Mouse (Mus musculus): ENCODE measurements around the gene Ect2l. TPM values are rescaled to one million over a fixed set of nuclear protein-coding genes. Genes with fewer than 3 reads are reported as not detected.

The Ect2l gene
- total RNA-seq (2021) = under 1 TPM; 0.21 to 0.22 TPM
- long read RNA-seq, experiment 1 = 0 reads
- long read RNA-seq, experiment 2 = 0 reads

DNA sequence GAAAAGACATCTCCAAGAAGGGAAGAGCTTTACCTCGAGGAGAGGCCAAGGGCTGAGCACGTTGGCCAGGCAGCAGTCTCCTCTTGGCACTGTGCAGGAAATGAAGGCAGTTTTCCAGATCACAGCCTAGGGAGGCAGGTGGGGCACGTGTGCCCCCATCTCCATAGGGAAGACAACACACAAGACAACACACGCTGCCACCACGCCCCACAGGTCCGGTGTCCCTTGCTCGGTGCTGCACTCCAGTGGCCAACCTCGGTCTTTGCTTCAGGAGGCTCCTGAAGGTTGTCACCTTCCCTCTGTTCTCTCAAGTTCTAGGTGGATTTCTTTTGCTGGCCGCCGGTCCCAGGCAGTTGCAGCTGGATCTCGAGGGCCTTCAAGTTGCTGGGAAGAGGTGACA lies at the start of gene Ect2l:
Ect2l (minus strand) TSS at position 165 of the 400 bp plus-strand sequence.
- peak in 1 of 2 experiments; percentile 21 for DNase-seq (ENCODE audit: low spot score in 2 of 2)

DNA sequence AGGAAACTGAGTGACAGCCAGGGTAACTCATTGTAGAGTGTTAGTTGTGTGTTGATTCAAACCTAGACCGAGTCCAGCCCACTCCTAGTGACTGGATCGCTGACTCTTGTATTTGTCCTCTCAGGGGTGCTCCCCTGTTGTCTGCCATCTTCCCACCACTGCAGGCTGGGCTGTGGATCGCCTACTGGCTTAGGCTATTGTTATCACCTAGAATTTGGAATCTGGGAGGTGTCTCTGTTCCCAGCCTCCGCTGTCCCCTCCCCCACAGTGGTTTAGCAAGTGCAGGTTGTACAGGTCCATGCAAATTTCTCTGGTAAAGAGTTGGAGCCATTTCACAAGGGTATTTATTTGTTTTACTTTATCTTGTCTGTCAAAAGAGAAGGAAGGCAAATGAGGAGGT lies 40.7 kb upstream of the Ect2l start:
- DNase-seq (ENCODE audit: low spot score in 2 of 2) = no peak

DNA sequence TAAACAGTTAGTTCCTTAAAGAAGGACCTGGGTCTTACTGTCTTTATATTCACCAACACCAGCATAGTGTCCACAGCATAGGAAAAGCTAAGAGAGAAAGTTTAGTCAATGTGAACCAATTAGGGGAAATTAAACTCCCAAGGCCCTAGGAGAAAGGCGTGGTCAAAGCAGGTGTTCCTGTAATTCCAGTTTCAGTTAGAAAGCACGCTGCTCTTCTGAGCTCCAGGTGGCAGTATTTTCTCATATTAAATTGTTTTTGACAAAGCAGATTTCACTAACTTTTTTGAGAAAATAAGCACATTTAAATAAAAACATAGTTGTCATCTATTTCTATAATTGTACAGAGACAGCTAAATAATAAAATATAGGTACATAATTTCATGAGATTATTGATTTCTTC lies 32.9 kb upstream of the Ect2l start:
- DNase-seq (ENCODE audit: low spot score in 2 of 2) = no peak

DNA sequence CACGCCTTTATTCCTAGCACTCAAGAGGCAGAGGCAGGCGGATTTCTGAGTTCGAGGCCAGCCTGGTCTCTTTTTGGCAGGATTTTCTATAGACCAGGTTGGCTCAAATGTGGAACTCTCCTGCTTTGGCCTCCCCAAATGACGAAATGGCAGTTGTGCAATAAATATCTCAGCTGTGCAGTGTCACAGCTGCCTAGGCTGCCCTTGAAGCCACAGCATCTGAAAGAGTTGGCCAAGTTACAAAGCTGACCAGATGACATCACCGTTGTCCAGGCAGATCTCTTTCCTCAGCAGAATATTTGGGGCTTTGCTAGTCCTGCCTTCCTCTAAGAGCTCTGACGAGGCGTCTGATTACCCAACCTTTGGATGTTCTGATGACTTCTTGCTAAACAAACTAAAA lies 26.5 kb upstream of the Ect2l start:
- no peak for DNase-seq (ENCODE audit: low spot score in 2 of 2)

DNA sequence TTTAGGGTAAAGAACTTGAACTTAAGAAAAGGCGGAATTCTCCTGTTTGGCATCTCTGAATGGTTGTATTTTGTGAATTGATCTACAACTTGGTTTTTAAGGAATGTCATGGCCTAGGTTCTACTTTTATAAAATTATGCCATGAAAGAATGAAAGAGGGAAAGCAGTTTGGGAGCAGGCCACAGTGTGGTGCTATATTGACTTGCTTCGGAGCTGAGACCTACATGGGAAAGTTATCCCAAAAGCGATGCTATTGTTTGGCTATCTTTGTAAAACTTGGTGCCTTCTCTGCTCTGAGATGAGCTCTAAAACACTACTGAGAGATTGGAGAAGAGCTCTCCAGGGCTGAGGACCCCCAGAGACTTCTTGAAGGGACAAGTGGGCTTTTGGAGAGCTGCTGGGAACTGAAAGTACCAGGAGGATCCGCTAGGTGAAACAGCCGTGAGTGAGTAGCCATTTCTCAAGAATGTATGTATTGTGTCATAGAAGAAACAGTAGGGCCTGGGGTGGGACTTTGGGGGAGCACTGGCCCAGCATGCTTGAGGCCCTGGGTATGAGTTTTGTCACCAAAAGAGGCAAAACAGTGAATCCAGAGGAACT lies 25.7 kb upstream of the Ect2l start:
- no peak for DNase-seq (ENCODE audit: low spot score in 2 of 2)

DNA sequence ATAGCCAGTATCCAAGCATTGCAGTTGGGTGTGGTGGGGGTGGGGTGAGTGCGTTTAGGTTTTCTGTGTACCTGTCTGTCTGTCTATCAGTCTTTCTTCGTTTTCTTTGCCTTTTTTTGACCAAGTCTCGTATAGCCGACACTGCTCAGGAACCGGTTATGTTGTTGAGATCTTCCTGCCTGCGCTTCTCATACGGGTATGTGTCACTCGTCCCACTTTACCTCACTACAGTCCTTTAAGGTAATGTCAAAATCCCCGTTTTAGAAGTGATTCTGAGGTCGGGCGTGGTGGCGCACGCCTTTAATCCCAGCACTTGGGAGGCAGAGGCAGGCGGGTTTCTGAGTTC lies 24.7 kb upstream of the Ect2l start:
- no peak for DNase-seq (ENCODE audit: low spot score in 2 of 2)

DNA sequence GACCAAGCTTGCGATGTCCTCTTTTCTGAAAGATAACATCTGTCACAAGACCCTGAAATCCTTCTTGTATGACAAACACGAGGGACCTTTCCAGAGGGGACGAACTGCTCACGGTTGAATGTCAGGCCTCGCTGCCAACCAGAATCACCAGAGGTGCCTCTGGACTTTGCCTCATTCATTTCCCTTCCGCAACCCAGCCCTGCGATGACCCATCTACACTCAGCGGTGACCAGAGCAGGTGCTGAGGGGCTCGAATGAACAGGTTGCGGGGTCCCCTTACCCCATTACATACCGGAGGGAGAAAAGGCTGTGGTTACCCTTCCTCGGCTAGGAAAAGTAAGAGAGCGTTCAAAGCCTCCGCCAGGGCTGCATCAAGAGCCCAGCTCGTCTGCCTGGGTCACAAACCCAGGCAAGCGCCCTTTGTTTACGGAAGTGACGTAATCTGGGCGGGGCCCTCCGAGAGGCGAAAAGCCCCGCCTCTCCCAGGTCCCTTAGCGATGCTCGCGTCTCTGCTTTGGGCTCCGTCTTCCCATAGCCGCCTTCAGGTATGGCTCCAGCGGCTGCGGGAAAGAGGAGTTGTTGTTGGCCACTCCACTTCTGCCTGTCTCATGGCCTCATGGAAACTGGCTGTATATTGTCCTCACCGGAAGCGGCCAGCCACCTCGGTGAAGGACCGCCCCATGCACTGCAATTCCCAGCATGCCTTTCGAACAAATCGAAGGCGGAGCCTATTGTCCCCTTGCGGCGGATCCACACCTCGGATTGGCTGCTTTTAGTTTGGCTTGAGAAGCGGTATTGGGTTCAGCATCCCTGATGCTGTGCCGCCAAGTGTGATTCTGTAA lies 24.1 kb upstream of the Ect2l start, which contains the start of gene Ccdc28a:
Ccdc28a (minus strand) TSS at position 439 of the 842 bp plus-strand sequence.
- peak; percentile 82 to 95 for DNase-seq (ENCODE audit: low spot score in 2 of 2)

DNA sequence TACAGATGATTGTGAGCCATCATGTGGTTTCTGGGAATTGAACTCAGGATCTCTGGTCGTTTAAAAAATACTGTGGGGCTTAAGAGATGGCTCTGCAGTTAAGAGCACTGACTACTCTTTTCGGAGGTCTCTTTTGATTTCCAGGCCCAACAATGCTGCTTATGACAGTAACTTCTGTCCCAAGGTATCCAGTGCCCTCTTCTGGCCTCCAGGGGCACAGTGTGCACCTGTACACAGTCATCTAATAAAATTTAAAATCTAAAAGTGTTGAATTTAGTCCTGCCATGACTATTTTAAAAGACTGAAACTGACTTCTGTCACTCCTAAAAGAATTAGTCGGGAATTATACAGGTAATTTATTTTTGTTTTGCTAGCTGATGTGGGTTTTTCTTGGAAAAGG lies 23.2 kb upstream of the Ect2l start:
- no peak for DNase-seq (ENCODE audit: low spot score in 2 of 2)

DNA sequence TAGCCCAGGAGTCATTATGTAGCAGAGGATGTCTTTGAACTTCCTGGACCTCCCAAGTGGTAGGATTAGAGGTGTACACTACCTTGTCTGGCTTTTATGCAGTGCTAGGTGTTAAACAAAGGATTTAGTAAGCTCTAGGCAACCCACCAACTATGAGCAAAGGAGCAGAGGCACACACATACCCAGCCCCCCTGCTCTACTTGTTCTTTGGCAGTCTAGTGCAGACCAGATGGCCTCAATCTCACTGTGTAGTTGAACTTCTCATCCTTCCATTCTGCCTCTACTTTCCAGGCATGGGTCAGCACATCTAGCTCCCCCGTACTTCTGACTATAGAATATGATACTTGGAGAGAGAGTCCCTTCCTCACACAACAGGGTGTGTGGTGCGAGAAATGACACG lies 13.7 kb upstream of the Ect2l start:
- no peak for DNase-seq (ENCODE audit: low spot score in 2 of 2)

DNA sequence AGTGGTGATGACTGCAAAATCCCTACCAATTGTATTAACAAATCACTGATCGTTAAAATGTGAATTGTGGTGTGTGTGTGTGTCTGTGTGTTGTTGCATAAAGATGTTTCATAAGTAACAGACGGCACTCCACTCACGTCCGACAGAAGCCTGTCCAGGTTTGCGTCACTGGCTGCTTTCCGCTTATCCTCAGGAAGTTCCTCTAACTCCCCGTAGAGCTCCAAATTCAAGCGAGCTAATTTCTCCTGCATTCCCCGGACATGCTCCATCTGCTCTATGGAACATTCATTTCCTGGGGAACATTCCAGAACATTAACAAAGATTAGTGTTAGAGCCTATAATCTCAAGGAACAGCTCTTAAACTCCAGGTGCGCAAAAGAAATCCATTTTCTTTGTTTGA lies 8.7 kb upstream of the Ect2l start:
- no peak for DNase-seq (ENCODE audit: low spot score in 2 of 2)

DNA sequence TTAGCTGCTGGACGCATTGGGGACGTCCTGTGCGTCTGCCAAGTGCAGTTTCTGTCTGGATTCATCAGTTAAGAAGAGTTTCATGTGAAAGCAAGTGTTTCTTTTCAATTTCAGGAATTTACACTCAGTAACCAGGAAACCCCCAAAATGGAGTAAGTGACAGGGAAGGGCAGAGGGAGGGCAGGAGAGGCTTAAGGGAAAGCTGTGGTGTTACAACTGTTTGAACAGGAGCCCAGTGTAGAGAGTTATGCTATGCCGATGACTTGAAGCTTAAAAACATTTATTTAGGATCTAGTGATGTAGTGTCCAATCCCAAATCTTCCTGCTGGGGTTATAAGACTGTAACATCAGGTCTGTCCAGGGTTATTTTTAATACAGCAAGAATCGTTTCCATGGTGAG lies 3.4 kb upstream of the Ect2l start:
- no peak for DNase-seq (ENCODE audit: low spot score in 2 of 2)

DNA sequence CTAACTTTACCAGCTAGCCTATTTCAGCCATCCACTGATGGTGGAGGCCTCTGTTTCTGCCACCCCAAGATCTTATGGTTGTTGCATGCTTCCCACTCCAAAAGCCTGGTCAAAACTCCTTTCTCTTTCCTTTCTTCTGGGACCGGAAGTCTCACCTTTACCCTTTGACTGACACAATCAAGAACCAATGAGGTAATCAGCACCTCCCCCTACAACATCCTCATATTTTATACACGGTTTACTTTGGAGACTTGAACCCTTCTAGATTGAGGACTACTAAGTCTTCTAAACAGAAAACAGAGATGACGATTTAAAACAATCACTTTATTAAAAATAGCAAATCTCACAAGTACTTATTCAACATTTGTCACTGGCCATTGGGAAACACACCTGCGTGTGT lies 2.7 kb upstream of the Ect2l start:
- no peak for DNase-seq (ENCODE audit: low spot score in 2 of 2)

DNA sequence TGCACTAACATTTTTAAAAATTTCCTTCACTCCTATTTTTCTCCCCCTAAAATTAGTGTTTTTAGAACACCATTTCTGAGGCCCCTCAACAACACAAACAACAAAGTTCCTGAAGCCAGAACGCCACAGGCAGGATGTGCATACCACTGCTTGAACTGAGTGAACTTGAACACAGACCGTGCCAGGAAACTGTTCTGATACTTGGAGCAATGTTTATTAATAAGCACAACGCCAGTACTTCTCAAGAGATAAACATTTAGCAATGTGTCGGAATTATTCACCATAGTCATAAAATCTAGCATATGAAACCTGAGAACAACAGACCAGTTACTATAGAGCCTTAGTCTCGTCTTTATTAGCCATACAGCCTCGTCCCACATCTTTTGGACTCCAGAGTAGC lies 571 bp downstream of the Ect2l start:
- DNase-seq (ENCODE audit: low spot score in 2 of 2) = no peak

DNA sequence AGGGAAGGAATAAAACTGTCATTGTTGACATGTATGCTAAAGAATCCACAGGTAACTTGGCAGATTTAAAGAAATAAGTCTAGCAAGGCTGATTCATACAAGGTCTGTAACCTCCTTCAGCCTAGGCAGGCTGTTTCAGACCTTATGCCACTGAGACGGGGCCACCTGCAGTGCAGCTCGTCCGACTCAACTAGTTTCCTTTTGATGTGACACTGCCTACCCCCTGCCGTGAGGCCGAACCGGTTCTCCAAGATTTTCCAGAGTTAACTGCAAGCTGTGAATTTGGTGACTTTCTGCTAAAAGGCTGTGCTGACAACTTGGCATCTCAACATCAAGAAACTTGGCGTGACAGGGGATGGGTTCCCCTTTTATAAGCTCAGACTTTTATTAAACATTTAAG lies 6.6 kb downstream of the Ect2l start:
- DNase-seq (ENCODE audit: low spot score in 2 of 2) = no peak

DNA sequence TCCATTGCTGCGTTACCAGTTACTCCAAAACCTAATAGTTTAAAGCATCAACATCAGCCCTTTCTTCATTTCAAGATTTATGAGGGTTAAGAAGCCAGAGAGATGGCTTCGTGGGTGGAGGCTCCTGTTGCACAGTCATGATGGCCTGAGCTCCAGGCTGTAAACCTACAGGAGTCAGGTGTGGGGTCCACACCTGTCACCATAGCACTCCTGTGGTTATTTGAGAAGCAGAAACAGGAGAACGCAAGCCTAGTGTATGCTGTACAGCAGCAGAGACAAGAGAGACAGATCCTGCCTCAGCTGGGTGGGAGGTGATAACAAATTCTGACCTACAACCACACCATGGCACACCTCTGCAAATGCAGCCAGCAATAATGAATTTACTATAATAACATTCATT lies 8.3 kb downstream of the Ect2l start:
- no peak for DNase-seq (ENCODE audit: low spot score in 2 of 2)

DNA sequence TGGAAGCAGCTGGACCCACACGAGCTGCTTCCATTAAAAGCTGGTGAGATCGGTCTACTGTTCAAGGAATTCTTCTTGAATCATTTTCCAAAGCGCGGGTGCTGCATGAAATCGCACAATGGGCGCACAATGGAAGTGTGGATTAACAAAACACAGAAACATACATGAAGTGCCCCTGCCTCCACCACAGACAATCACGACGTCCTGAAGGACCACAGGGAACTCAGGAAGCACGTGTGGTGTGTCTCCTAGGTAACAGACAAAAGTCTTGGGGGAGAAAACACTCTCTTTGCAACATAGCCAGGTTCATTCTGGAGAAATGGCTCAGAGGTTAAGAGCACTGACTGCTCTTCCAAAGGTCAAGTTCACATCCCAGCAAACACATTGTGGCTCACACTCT lies 10.0 kb downstream of the Ect2l start:
- DNase-seq (ENCODE audit: low spot score in 2 of 2) = no peak

DNA sequence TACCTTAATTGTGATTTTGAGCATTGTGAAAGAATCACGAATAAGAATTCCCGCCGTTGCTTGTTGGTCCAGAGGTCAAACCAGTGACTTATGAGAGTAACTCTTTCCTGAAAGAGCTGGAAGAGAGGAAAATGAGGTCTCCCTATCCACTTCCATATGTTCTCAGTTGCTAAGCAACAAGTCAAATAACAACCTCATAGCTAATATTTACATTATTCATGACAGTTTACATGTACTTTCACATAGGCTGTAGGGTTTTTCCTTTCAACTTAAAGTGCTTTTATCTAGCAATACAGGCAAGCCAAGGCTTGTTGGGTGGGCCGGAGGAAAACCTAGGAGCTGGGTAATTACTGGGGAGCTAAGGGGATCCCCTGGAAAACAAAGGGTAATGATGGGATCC lies 10.8 kb downstream of the Ect2l start:
- no peak for DNase-seq (ENCODE audit: low spot score in 2 of 2)

DNA sequence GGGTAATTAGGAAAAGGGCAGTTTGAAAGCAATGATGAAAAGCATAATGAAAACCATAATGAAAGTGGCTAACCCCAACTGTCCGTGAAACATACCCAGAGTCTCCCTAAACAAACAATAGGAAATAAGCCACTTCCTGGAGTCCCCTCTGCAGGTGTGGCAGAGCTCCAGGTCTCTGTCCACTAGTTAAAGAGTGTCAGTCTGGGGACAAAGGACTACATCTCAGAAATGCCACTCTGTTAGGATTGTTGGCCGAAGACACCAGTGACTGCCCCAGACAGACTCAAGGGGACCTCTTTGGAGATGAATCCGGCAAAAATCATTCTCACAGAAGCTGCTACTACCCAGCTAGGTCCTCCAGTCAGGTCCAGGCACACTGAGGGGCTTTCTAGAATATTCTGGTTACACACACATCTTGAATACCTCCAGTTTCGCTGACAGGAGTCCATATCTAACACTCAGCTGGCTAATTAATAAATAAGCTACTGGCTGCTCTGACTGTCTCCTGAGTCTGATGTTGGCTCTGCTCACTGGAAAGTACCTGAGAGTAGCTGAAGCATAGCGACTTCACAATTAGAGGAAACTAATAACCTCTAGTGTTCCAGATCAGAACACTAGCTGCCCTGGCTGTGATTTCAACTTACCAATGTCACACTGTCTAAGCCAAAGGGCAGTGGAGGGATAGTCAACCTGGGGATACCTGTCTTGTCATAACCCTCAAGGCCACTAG lies 12.2 kb downstream of the Ect2l start:
- no peak for DNase-seq (ENCODE audit: low spot score in 2 of 2)

DNA sequence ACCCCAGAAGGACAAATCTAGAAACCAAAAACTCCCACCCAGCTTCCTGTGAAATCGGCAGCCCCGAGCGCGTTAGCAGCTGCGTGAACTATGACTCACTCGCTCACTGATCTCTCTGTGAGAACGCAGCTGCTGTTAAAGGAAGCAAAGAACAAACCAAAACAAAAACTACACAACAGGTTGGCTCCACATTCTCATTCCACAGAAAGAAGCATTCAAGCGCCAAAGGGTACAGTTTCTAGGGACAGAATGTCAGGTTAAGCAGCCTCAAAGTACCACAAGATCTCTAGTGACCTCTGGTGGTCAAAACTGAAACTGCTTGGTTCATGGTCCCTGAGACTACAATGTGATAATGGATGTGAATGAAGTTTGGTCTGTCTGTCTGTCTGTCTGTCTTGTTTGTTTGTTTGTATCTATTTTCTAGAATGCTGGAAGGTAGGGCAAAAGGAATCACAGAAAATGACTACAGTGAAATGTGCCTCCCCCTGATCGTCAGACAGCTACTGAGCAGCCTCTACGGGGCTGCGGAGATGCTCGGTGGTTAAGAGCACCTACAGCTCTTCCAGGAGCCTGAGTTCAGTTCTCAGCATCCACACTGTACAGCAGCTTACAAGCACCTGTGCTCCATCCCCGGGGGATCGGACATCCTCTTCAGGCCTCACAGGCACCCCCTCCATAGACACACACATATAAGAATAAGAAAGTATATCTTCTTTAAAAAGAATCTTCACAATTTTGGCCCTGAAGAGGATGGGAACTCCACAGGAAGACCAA lies 13.3 kb downstream of the Ect2l start:
- DNase-seq (ENCODE audit: low spot score in 2 of 2) = peak in 1 of 2 experiments; percentile 67

DNA sequence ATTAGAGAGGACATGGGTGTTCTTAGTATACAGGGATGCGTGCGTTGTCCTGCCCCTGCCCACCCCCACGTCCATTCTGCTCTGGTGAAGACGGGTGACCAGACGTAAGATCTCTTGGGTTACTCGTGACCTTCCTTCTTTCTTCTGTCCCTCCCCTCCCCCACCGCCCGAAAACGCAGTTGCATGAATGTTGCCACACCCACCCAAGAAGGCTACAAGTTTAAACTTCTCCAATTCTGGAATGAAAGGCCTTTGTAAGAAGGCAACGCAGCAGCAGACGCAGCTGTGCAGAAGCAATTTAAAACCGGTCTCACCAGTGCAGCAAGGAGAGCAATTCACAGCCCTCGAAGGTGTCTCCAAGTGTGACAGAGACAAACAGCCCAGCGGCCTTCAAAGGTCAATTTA lies 16.0 kb downstream of the Ect2l start:
- DNase-seq (ENCODE audit: low spot score in 2 of 2) = peak in 1 of 2 experiments; percentile 23

DNA sequence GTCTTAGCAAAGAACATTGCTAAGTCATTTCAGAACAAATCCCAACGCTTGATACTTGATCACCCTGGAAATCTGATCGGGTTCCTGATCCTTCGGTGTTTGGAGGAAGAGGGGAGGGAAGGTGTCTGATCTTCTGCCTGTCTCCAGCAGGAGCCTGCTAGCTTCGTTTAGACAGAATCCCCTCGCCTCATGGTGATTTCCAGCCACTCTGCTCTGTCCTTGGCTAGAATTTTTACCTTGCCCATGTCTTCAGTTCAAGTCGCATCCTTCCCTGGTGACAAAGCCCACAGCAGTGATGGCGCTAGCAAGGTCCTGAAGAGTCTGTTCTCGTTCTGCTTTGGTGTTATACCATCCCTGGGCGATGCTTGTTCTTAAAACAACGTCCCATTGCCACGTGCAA lies 16.5 kb downstream of the Ect2l start:
- DNase-seq (ENCODE audit: low spot score in 2 of 2) = no peak
